Mouse (Mus musculus): ENCODE measurements around the gene Mroh2a.
A peak's percentile ranks its signal among the peaks of the same experiment; 100 is the strongest.

The Mroh2a gene

DNA sequence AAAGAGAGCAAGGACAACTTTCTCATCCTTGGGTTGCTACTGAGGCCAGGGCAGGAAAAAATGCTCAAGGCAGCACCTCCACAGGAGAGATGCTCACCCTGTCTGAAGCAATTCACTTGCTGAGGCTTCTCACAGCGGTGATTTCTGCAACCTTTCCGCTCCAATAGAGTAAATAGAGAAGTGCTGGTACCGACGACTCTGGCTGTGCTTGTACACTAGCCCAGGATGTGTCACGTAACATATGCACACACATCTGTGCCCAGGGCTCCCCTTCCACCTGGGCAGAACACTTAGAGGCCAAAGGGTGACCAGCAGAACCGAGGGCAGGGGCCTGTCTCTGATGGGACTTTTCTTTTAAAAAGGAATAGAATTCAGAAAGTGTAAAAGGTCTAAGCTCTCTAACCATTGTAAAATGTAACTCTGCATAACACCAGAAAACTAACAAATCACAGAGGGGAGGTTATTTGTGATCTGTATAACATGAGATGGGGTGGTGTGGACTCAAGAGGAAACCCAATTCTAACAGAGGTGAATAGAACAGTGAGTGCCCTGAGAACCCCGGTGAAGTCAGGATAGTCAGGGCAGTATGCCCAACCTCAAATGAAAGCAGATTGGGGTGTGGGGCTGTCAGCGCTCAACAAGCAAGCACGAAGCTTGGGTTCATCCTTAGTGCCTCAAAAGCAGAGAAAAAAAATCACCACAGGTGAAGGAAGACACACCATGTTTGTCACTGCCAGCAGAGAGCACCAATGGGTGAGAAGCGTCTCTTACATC, 34.0 kb downstream of the Mroh2a start:
- no peak for DNase-seq

DNA sequence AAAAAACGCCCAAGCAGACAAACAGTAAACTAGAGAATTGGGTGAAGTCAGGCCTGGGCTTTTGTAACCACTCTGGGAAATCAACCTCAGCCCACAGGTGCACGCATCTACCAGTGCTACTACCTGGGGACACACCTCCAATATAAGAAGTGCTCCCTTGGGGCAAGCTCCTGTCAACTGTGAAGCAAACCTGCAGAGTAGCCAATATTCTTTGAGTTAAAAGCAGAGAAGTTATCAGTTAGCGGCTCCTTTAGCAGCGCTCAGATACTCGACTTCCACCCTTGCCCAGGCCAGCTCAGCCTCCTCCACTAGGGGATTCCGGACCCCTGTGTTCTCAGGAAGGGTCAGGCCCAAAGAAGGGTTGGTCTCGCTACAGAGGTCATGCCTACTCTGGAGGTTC, 34.9 kb downstream of the Mroh2a start:
- no peak for DNase-seq

DNA sequence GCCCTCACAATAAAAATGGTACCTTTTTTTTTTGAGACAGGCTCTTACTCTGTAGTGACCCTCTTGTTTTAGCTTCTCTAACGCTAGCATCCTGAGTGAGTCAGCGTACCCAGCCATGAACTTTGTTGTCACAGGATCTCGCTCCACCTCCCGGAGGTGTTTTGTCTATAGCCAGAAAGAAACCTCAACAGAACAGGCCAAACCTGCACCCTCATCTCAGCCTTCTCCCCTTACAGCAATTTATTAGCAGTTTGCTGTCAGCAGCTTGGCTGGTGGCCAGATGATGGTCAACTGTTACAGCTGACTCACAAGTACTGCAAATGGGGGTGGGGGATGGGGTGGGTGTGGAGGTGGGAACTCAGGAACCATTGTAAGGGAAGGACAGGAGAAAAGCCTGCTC, 35.5 kb downstream of the Mroh2a start:
- DNase-seq, result no peak

DNA sequence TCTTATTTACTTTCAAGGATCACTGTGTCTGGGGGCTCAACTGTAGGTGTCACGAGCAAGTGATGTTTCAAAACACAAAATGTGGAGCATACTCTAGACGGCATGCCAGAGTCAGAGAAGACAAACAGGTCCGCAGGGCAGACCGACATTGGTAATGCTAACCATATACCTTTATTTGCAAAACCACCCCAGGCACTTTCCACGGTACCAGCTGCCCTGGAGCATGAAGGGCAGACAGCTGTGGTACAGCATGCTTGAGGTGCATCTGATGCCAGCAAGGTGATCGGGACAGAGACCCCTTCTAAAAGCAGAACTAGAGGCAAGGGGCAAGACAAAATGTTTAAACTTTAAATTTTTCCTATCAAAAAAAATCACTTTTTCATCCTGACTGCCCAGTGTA, 36.2 kb downstream of the Mroh2a start:
- no peak for DNase-seq

DNA sequence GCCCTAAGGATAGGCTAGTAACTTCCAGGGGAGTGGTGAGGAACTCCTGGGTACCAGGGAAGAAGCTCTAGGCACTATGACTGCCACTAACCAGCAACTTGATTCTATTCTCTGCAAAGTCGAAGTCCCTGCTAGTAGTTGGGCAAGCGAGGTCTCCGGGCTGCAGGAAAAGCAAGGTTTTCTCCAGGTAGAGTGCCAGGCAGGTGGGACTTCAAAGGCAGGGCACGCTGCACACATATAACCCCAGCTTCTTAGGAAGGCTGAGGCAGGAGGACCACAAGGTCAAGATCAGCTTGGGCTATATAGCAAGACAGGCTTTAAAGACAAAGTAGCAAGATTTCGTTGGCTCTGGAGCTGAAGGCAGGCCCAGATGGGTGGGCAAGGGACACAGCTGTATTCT, 37.0 kb downstream of the Mroh2a start:
- DNase-seq, result no peak

DNA sequence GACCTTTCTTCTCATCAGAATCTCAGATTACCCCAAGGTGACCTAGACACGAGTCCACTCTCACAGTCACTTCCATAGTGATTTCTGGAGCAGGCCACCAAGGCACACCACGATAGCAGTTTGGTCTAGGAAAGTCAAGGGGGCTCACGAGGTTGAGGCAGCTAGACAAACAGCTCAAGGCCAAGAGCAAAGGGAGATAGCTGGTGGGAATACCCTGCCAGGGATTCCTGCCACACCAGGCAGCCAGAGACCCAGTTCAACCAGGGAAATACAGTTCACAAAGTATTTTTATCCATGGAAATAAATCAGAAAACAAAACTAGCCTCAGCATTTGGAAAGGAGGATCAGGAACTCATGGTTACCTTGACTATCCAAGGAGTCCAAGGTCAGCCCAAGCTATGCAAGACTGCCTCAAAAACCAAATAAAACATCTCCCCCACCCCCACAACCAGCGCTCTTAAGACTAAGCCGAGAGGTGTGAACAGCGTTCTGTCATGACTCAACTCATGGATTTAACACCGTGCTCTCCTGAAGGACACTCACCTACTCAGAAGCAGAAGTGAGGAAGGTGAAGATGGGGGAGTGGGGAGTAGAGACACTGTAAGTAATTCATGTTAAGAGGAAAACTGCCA, 37.6 kb downstream of the Mroh2a start:
- no peak for DNase-seq

DNA sequence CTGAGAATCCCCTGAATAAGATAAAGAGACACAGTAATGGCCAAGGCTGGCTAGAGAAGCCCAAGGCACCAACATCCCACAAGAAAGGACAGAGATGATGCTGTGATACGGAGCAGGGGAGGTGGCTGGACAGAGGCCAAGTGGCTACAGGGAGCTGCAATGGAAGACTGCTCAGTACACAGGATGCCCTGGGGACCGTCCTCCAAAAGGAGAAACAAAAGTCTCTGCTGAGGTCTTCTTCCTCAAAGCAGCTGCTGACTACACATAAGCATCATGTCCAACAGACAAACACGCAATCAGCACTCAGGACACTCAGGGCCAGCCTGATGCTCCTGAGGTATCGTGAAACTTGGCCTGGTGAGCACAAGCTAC, 38.1 kb downstream of the Mroh2a start:
- no peak for DNase-seq

DNA sequence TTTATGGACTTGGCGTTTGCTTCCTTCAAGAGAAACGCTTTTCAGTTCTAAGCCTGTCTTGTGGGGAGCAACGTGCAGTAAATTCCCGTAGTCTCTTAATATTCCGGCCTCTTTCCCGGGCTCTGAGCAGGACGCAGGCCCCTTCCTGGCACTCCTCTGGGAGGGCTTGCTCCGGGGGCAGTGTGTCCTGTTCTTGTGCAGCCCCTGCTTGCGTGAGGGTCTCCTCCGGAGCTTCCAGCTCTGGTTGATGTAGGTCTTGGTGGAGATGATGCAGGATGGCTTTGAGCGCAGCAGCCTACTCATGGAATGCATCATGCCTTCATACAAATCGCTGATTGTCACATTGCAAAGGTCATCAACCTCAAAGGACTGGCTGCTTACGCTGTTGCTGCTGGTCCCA, 39.3 kb downstream of the Mroh2a start:
- DNase-seq, result no peak

DNA sequence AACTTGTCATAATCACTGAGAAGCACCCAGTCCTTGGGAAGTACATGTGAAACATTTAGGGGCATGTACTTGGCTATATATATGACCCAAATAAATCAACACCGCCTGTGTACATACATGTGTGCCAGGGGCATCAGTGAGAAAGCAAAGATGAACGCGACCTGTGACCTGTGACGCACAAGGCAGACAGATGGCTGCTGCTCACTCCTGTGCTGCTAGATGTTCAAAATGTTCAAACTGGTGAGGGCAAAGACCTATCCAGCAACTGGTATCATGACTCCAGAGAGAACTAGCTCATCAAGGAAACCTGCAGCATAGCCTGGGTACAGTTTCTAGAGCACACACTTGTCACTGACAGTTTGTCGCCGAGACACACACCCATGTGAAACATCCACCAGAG, 40.7 kb downstream of the Mroh2a start:
- no peak for DNase-seq

DNA sequence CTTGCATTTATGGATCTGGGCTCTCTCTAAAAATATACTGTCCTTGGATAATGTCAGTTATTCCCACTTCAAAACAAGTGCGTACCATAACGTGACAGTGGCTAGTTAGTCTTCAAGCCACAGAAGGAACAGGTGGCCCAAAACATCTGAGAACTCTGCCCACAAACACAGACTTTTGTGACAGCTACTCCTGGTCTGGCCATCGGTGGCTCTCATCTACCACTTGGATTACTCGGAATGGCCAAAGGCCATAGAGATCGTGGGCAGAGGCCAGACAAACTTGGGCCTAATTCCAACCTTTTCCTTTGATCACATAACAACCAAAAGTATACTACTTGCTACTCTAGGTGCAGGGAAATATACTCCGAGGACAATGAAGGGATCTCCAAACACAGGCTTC, 41.3 kb downstream of the Mroh2a start:
- DNase-seq, result no peak

DNA sequence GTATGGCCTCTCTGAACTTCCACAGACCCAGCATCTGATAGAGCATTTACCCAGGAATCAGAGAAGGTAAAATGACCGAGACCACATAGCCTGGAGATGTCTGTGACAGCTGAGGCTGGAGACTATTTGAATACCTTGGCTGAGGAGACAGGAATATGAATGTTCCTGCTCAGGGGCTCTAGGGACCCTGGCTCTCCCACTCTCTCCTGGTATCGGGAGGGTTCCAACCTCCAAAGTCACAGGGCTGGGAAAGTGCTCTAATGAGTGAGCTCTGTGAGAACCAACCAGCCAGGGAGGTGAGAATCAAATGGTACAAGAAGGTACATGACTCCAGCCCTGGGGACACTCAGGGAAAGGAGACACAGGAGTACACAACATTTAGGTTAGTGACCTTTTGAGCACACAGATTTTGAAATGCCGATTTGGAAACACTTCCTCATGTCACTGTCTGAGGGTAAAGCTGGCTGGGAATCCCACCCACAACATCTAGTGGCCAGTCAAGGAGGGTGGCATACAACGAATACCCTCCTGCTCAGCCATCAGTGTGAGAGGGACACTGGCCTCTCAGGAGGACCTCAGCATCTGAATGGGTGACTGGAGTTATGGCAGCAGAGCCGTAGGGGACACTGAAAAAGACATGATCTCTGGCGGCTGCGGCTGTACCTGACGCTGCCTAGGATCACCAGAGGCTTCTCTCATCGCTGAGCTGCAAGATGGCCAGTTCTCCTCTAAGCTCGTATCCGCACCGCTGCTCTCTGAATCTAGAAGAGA, 42.9 kb downstream of the Mroh2a start:
- DNase-seq, result no peak

DNA sequence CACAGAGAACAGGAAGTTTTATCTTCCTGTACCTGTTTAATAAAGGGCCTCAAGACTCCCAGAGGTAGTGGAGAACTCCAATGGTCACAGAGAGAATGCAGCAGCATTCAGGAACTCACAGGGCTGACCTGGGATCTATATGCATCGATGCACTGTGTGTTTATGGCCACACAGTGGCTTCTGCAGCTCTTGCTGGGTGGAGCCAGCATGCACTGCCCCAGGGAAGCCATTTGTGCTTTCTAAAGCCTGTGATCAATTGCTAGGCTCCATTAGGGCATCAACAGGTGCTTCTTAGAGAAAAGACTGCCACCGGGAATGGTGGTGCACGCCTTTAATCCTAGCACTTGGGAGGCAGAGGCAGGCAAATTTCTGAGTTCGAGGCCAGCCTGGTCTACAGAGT, 46.1 kb downstream of the Mroh2a start:
- no peak for DNase-seq

DNA sequence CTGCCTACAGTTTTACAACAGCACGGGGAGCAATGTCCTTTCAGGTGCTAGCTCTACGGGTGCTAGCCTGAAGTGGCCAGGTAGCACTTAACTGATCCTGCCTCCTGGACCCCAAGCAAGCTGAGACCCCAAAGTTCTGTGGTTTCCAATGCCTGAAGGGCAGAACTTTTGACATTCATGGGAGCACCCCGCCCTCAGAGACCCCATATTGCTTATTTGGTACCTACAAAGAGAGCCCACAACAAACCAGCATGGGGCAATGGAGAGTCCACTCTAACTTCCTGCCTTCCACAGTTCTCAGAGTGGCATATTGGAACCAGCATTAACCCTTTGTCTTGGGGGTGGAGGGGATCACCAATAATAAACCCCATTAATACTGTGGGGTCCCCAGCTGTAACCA, 46.5 kb downstream of the Mroh2a start:
- DNase-seq, result no peak

DNA sequence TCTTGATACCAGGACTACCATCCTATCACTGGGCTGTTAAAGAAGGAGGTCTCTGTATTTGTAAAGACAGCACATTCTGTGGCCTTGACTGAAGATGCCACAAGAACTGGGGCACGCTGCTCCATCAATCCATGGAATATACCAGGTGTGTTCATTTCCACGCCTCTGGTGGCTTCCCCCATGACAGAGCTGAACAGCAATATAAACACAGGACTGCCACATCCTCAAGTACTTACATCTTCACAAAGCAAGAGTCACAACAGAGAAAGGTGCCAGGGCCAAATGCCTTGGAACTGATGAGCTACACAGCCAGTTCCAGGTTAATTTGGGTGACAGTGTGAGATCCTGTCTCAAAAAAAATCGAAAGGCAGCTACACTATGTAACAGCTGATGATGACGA, 47.0 kb downstream of the Mroh2a start:
- DNase-seq, result no peak

DNA sequence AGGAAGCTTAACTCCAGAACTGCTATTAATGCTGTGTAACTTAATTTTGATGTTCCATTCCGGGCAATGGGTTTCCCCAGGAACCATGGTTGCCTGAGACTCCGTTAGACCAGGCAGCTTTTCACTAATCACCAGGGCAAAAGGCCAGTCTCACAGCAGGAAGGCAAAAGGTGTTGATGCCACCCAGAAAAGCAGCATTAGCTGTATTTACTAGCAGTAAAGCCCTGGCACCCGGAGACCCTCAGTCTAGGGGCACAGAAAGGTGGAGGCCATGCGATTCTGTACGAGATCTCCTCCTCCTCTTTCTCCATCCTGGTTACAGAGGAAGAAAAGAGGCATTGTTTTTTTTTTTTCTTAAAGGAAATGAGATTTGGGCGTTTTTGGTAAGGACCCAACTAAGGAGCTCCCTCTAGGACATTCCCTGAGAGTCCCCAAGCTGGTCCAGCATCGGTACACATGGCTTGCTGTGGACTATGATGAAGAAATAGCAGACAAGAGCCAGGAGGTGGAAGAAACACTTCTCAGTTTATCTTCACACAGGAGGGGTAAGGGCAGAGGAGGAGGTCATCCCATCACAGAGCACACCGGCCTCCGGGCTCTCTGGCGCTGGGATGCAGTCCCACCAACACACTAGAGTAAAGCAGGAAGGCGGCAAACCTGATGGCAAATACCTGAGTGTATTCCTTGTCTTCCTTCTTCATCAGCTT, 47.7 kb downstream of the Mroh2a start:
- no peak for DNase-seq

DNA sequence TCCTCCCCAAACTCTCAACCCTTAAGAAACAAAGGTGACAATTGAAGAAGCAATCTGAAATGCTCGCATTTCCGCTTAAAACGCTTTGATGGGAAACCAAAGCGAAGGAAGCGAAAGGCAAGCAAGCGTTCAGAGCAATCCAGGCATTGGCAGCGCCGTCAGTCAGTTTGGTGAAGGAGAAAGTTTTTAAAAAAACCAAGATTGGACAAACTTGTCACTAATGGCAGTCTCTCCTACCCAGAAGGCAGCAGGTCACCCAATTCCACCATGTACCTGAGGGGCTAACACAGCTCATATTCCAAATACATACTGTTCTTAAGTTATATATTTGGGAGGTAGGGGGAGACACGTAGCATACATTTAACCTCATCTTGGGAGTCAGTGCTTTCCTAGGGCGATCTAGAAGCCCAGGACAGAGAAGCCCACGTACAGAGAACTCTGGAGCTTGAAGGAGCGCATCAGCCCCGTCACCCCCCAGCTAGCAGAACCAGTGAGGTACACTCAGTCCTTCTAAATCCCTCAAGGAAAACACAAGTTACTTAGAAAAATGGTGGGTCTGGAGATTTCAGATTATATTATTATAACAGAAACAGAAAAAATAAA, 48.4 kb downstream of the Mroh2a start:
- DNase-seq, result no peak

DNA sequence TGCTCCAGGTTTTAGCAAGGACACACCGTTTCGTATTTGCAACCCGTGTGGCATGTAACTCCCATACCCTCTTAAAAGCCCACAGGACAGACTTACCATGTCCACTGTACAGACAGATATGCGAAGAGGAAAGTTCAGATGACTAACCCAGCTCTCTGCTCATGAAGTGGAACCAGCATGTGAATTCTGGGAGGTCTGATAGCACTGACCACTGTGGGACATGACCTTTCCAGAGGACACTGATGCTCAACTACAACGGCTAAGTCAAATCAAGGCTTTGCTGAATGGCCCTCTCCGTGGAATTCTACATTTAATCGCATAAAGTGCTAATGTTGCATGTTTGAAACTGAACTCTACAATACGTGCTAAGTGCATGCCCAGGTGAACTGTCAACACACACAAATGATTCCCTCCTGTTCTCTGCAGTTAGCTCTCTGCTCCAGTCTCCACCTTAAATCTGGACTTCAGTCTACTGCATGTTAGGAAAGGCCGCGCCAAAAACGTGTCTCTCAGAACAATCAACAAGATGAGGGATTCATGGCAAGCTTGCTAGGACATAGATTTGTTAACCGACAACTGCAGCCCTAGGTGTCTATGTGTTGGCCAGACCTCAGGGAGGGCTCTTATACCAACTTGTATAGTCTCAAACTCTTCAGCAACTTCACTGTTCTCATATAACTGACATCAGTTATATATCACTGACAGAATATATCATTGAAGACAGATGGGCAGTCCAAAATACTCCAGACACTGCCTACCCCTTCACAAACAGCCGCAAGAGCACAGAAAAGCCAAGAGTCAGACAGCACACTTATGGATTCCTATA, 49.1 kb downstream of the Mroh2a start:
- no peak for DNase-seq

DNA sequence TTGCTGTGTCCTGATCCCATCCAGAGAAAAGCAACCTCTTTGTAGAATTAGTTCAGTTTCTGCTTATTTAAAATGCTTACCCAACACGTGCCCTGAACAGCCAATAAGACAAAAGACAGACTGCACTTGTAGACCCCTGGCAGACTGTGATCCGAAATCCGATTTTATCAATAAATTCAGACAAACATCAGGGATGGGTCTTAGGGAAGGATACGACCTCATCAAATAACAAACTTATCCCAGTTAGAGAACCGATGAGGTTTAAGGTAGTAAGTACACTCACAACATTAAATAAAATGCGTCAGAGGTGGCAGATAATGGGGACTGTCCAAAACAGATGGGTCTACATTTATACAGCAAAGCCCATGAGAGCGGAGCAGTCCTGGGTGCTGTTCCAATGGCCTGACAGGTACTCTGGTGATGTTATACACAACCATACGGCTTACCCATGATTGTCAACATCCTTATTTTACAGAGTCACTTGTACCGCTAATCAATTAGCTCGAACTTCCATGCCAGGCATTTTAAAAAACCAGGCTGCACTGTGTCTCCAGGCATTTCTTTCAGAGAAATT, 49.8 kb downstream of the Mroh2a start:
- DNase-seq, result no peak

DNA sequence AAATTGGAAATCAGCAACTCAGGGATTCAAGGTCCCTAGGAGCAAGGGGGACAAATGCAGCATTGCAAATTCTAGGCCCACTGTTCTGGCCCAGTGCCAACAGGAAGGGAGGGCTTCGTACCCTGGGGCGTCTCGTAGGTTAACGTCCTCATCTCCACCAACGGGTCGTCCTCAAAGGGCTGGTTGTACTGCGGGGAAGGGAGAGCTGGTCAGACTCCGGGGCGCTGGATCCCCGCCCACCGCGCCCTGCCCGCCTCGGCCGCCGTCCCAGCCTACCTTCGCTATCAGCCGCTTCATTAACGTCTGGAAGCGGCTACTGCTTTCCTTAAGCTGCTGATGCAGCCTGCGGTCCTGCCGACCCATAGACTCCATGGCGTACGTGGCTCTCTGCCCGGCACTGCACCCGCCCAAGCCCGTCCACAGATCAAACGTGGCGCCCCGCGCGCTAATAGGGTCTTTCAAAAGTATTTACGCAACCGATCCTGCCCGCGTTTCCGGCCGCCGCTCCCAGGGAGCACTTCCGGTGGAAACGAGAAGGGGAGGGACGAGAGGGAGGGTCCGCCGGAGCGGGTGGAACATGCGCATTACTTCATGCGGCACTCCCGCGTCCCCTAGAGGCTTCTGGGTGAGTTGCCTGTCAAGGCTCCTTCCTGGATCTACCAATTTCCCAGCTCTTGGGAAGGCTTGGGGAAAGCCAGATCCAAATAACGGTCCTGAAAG, 50.5 kb downstream of the Mroh2a start, which contains the start of the genes Hjurp and Trpm8:
TSS of gene Hjurp (minus strand) at position 536 of the 720 bp plus-strand sequence.
TSS of gene Trpm8 (plus strand) at position 564 of the 720 bp plus-strand sequence.
- peak; percentile 100 for DNase-seq

DNA sequence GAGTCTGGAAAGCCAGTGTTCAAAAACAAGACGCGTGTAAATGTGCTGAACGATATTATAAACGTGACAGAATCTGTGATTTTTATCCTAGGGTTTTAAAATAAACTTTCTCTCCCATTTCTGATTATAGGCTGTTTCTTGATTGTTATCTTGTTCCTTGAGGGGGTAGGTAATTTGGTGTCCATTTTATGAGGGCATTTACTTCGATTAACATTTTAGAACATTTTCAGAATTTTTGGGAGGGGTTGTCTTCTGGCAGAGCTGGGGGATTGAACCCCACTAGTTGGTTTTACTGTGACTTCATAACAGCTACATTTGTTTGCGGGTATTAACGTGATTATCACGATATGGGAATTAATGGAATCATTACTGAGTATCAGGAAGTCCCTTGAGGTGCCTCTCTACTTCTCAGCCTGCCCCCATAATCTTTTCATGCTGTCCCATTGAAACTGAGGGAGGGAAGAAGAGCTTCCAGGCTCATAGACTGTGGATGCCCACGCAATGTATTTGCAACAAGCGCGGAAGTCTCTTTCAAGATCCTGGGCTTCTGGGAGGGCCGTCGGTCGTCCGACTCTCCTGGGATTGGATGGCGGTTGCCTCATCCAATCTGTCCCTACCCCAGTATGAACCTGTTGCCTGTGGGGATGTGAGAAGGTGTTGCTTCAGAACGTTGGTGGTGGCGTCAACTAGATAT, 51.2 kb downstream of the Mroh2a start:
- no peak for DNase-seq

Measured in layer of hippocampus, adult 9-11 months (tissue).